Mouse (Mus musculus): Measurements from ENCODE around the gene Ptgdr2. TPM values are rescaled to one million over a fixed set of nuclear protein-coding genes. Genes with fewer than 3 reads are reported as not detected.

The Ptgdr2 gene
- polyA plus RNA-seq, 2 experiments = 0.04 to 0.05 TPM

DNA sequence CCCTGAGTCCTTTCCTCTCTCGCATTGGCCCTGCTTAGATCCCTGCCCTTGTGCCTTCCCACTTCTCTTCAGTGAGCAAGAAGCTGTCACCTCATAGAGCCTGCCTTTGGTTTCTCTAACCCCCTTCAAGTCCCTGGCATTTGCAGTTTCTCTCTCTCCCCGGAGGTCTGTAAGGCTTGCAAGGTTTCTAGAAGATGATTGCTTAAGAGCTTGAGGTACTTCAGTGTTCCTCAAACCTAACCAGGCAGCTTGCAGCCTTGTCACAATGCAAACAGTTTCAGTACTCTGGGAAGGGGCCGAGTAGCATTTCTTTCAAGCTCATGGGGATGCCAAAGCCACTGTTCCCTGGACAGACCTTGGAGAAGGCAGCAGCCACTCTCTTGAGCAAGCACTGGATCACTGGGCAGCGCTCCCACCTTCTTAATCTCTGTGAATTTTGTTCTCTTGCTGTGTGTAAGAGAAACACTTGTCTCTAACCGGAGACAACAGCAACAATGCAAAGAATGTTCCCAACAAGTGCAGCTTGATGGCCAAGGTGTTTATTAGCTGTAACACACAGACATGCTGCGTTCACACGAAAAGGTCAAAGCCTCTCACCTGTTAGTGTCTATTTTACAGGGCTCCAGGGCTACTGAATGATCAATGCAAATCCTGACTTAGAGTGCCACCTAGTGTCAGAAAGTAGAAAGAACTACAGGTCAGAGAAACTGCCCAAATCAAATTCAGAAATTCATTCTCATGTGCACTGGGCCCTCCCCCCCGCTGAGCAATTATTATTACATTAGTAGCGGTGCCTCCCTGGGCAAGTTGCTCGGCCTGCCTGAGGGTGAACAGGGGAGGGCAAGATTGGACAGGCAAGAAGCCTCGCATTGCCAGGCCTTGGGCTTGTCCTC, 22.4 kb downstream of the Ptgdr2 start:
- Histone ChIP-seq H3K36me3 (replicated peaks; ENCODE audit: control insufficient read depth, insufficient read depth, low read depth) (no peaks in the 10 kb centered on the region), H3K9me3 (ENCODE audit: control insufficient read depth, low read length) (no peaks in the 10 kb centered on the region), H3K4me1 (replicated peaks; ENCODE audit: control insufficient read depth in 2 of 2, insufficient read depth in 2 of 2, low read length in 1 of 2) (no peaks in the 10 kb centered on the region), H3K27me3 (ENCODE audit: control insufficient read depth, insufficient read depth, low read length) (no peaks in the 10 kb centered on the region), H3K4me3 (ENCODE audit: insufficient read depth in 1 of 2, low read depth in 2 of 2, low read length in 2 of 2) (no peak overlapping the region), H3K4me2 (ENCODE audit: low read depth) (no peak overlapping the region), H3K9ac (replicated peaks) (no peak overlapping the region), H3K27ac (no peak overlapping the region)
- DNase-seq (ENCODE audit: low read depth in 3 of 3, low spot score in 3 of 3) = peak in 2 of 3 experiments; percentile 45 to 59
- TF ChIP-seq EP300 (IDR thresholded peaks at IDR 0.05; ENCODE audit: low read depth) (no peak), CTCF (IDR thresholded peaks at IDR 0.05; ENCODE audit: low read depth) (peak; percentile 73)
- ATAC-seq (ENCODE audit: insufficient read depth) = no peak
- WGBS (ENCODE audit: insufficient replicate concordance) = 26% methylated on average over 11 of the region's 11 CpGs

DNA sequence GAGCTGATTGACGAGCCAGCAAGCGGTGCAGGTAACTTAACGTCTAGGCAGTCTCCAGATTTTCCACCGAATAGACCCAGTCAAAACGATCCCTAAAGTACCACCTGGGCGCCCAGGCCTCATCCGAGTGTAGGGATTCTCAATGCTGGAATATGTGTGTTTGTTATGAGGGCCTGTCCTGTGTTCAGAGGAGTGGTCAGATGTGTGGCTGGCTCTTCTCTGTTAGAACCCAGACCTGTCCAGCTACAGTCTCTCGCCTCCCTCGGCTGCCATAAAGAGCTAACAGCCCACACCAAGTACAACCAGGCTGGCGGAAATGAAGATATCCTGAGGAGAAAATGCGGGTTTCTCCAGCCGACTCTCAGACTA, 23.0 kb downstream of the Ptgdr2 start:
- no peaks in the 10 kb centered on the region for H3K4me1 ChIP-seq (replicated peaks; ENCODE audit: control insufficient read depth in 2 of 2, insufficient read depth in 2 of 2, low read length in 1 of 2)
- no peak overlapping the region for H3K4me3 ChIP-seq (ENCODE audit: insufficient read depth in 1 of 2, low read depth in 2 of 2, low read length in 2 of 2)
- DNase-seq (ENCODE audit: low read depth in 3 of 3, low spot score in 3 of 3) (no peak), ATAC-seq (ENCODE audit: insufficient read depth) (no peak)
- no peaks in the 10 kb centered on the region for H3K36me3 ChIP-seq (replicated peaks; ENCODE audit: control insufficient read depth, insufficient read depth, low read depth)
- H3K27ac ChIP-seq = no peak overlapping the region
- no peaks in the 10 kb centered on the region for H3K9me3 ChIP-seq (ENCODE audit: control insufficient read depth, low read length)
- H3K4me2 ChIP-seq (ENCODE audit: low read depth) = no peak overlapping the region
- WGBS (ENCODE audit: insufficient replicate concordance) = 44% methylated on average over 12 of the region's 12 CpGs
- no peak overlapping the region for H3K9ac ChIP-seq (replicated peaks)
- no peak for TF ChIP-seq EP300 (IDR thresholded peaks at IDR 0.05; ENCODE audit: low read depth)
- TF ChIP-seq CTCF (IDR thresholded peaks at IDR 0.05; ENCODE audit: low read depth) = no peak
- no peaks in the 10 kb centered on the region for H3K27me3 ChIP-seq (ENCODE audit: control insufficient read depth, insufficient read depth, low read length)

DNA sequence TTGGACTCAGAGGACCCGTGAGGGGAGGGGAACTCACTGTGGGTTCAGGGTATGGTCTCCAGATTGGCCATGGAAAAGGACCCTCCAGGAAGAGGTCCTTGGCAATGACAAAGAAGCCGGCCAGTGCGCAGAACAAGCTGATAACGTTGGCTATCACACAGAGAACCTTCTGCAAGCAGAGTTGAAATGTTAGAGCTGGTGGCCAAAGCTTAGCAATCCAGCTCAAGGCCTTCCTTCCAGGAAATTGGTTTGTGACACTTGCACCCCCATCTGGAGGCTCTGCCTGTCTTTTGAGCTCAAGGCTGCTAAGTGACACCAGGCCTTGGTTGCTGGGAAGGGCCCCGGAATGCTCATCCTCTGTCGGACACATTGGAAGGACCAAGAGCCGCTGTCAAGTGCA, 28.8 kb downstream of the Ptgdr2 start:
- no peaks in the 10 kb centered on the region for H3K4me1 ChIP-seq (replicated peaks; ENCODE audit: control insufficient read depth in 2 of 2, insufficient read depth in 2 of 2, low read length in 1 of 2)
- no peak overlapping the region for H3K4me2 ChIP-seq (ENCODE audit: low read depth)
- H3K4me3 ChIP-seq (ENCODE audit: insufficient read depth in 1 of 2, low read depth in 2 of 2, low read length in 2 of 2) = no peak overlapping the region
- no peaks in the 10 kb centered on the region for H3K9me3 ChIP-seq (ENCODE audit: control insufficient read depth, low read length)
- no peak overlapping the region for H3K9ac ChIP-seq (replicated peaks)
- ATAC-seq (ENCODE audit: insufficient read depth) = no peak
- WGBS (ENCODE audit: insufficient replicate concordance) = 62% methylated on average over 7 of the region's 7 CpGs
- no peaks in the 10 kb centered on the region for H3K36me3 ChIP-seq (replicated peaks; ENCODE audit: control insufficient read depth, insufficient read depth, low read depth)
- DNase-seq (ENCODE audit: low read depth in 3 of 3, low spot score in 3 of 3) = no peak
- H3K27me3 ChIP-seq (ENCODE audit: control insufficient read depth, insufficient read depth, low read length) = no peaks in the 10 kb centered on the region
- no peak overlapping the region for H3K27ac ChIP-seq
- TF ChIP-seq CTCF (IDR thresholded peaks at IDR 0.05; ENCODE audit: low read depth) (no peak), EP300 (IDR thresholded peaks at IDR 0.05; ENCODE audit: low read depth) (no peak)

DNA sequence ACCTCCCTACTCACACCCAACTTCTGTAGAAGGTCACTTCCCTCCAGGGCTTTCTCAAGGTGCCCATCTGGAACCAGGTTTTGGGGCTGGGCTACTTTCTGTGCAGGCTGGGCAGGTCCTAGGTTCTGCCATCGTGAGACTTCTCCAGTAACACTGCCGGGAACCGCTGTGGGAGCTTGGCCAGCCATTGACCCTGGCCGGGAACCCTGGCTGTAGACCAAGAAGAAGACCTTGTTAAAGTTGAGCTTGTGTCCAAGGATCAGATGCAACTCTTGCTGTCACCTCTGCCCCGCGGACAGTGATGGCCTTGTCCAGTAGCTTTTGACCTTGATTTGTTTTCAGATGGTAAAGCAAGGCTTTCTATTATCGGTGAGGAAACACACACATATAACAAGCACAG, 31.6 kb downstream of the Ptgdr2 start:
- no peaks in the 10 kb centered on the region for H3K27me3 ChIP-seq (ENCODE audit: control insufficient read depth, insufficient read depth, low read length)
- no peak overlapping the region for H3K4me2 ChIP-seq (ENCODE audit: low read depth)
- H3K4me3 ChIP-seq (ENCODE audit: insufficient read depth in 1 of 2, low read depth in 2 of 2, low read length in 2 of 2) = no peak overlapping the region
- TF ChIP-seq CTCF (IDR thresholded peaks at IDR 0.05; ENCODE audit: low read depth) (no peak), EP300 (IDR thresholded peaks at IDR 0.05; ENCODE audit: low read depth) (no peak)
- H3K36me3 ChIP-seq (replicated peaks; ENCODE audit: control insufficient read depth, insufficient read depth, low read depth) = no peaks in the 10 kb centered on the region
- no peaks in the 10 kb centered on the region for H3K4me1 ChIP-seq (replicated peaks; ENCODE audit: control insufficient read depth in 2 of 2, insufficient read depth in 2 of 2, low read length in 1 of 2)
- H3K9me3 ChIP-seq (ENCODE audit: control insufficient read depth, low read length) = no peaks in the 10 kb centered on the region
- H3K9ac ChIP-seq (replicated peaks) = no peak overlapping the region
- DNase-seq (ENCODE audit: low read depth in 3 of 3, low spot score in 3 of 3) (no peak), ATAC-seq (ENCODE audit: insufficient read depth) (no peak)
- WGBS (ENCODE audit: insufficient replicate concordance) = 74% methylated on average over 7 of the region's 7 CpGs
- no peak overlapping the region for H3K27ac ChIP-seq

DNA sequence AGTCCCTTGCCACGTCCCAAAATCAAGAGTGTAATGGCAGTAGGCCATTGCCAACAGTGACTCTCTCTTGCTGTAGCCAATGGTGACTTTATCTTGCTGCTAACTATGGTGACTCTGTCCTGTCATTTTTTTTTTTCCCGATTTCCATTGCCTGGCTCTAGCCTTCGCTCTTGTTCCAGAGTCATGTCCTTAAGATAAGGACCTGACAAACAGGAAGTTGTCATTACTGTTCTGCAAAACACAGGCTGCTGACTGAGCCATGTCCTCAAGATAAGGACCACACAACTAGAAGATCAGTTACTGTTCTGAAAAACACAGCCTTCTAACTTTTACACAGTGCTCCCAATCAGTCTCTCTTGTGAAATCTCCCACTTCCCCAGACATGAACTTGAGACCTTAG, 33.5 kb downstream of the Ptgdr2 start:
- Histone ChIP-seq H3K27me3 (ENCODE audit: control insufficient read depth, insufficient read depth, low read length) (no peaks in the 10 kb centered on the region), H3K4me3 (ENCODE audit: insufficient read depth in 1 of 2, low read depth in 2 of 2, low read length in 2 of 2) (no peak overlapping the region), H3K4me1 (replicated peaks; ENCODE audit: control insufficient read depth in 2 of 2, insufficient read depth in 2 of 2, low read length in 1 of 2) (0 out of 4 replicates have a peak, but pooled peaks cover 0 to 2% of the 10 kb centered on the region in 2 experiments), H3K9ac (replicated peaks) (no peak overlapping the region), H3K27ac (no peak overlapping the region), H3K4me2 (ENCODE audit: low read depth) (no peak overlapping the region), H3K36me3 (replicated peaks; ENCODE audit: control insufficient read depth, insufficient read depth, low read depth) (no peaks in the 10 kb centered on the region), H3K9me3 (ENCODE audit: control insufficient read depth, low read length) (no peaks in the 10 kb centered on the region)
- no peak for DNase-seq (ENCODE audit: low read depth in 3 of 3, low spot score in 3 of 3)
- TF ChIP-seq EP300 (IDR thresholded peaks at IDR 0.05; ENCODE audit: low read depth) (no peak), CTCF (IDR thresholded peaks at IDR 0.05; ENCODE audit: low read depth) (no peak)
- ATAC-seq (ENCODE audit: insufficient read depth) = no peak
- 24% methylated on average over 3 of the region's 3 CpGs for WGBS (ENCODE audit: insufficient replicate concordance)

Data from liver, embryonic 14.5 days (tissue).